Mouse (Mus musculus): ENCODE data around the gene L3mbtl3.
A peak's percentile ranks its signal among the peaks of the same experiment; 100 is the strongest.

Gene L3mbtl3

DNA sequence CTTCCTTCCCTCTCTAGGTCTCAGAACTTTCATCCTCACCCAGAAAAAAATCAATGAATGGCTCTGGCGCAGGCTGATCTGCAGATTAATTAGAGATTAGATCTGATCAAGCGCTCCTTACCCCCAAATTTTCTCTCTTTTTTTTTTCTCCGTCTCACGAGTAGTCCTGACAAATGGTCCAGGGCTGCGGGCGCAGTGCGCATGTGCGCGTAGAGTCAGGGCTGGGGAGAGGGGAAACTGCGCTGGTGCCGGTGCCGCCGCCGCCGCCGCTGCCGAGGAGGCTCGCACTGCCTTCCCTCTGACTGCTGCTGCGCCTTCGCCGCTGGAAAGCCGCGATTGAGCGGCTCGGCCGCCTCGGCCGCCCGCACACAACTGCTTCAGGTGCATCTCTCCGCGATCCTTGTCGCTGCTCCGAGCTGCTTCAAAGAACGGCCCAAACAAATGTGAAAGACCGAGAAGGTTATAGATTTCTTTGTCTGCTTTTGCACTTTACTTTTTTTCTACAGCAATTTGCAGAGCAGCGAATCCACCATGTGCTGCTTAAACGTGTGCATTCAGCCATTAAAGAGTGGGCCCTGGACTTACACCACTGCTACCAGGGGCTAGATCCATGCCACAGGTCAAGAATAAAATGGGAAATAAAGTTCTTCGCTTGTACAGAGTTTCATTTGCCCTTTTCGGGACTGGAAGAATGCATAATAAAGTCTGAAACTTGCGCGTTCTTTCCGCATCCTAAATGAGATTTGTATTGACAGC, at the start of gene L3mbtl3:
Gene L3mbtl3, minus strand, starts transcription at position 182 of the 756 bp plus-strand sequence.
- peak; percentile 57 for DNase-seq (ENCODE audit: low spot score)

DNA sequence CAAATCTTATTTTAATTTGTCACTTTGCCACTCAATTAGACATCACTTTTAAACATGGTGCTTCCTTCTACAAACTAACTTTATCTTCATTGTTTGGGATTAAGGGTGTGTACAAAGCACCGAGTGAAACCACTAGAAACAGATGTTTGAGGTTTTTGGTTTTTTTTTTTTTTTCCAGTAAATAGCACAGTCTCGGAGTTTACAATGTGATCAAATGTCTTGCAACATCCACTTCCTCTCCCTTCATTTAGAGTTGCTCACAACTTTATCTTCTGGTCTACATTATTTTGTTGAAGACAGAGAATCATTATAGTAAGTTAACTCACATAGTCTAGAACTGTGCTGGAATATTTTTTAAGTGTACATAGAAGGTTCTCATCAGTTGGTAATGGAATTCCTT, 45.4 kb upstream of the L3mbtl3 start:
- no peak for DNase-seq (ENCODE audit: low spot score)

DNA sequence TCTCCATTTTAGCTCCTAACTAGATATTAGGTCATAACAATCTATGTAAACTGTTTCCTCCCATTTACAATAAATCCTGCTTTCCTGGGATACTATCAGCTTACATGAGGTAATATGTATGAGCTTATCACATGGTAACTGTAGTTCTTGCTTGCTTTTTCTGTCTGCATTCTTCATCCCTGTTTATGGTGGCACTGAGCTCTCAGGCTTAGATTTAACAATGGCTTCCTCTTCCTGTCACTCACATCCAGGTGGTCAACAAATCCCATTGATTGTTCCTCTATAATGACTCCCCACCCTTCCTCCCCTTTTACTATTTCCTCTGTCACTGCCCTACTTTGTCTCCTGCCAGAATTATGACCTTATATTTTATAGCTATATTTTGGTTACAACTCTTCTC, 12.9 kb upstream of the L3mbtl3 start:
- no peak for DNase-seq (ENCODE audit: low spot score)

DNA sequence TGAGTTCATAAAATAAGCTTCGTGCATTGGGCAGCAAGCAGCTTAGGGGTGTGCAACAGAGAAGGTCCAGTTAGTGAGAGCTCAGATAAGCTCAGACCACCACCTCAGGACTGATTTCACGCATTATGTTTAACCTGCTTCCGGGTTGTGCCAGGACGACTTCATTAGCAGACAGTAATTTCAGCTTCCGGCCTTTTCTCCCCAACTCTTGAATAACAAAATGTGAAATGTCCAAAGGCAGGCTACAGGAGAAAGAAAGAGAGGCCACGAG, 1.5 kb upstream of the L3mbtl3 start:
- DNase-seq (ENCODE audit: low spot score) = no peak

DNA sequence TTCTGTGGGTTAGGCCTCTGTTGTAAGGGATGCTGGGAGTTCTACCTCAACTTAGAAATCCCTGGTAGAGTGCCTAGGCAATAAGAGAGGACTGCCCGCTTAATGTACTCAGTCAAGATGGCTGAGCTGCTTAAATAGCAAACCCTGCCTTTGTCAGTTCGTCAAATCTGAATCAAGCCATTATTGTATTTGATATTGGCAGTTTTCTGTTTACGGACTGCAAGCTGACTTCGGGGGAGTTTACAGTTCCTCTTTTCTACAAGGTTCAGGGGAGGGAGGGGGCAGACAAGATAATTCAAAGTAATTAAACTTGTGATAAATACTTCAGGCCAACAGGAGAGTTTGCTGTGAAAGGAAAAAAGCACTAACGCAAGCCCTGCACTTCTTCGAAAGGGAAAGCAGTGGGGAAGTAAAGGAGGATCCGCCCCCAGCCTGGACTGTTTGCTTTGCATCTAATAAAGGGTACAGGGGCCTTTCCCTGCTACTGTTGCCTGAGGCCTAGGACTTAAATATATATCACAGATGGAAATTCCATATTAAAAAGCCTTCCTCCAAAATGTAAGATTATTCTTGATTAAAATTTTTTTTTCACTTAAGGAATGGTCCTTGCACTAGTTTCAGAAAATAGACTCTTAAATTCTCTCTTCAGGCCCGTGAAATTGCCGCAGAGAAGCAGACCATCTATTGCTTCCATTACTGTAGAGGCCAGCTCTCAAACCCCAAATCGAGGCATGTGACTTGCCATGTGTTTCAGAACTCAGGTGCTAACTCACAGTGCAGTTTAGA, 968 bp upstream of the L3mbtl3 start:
- no peak for DNase-seq (ENCODE audit: low spot score)

DNA sequence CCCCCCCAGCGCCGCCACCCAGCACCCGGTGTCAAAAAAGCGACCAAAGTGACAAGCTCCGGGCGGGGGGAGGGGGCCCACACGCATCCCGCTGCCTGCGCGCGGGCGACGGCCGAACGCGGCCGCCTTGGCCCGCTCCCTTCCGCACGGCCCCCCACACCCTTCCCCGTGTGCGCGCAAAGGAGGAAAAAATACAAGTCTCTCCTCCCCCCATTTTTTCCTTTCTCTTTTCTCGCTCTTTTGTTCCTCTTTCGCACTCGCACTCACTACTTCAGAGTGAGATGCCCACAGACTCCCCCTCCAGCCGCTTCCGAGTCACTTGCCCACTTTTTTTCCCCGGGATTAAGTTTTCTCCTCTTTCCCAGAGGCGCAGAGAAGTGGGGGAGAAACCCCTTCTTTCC, 420 bp downstream of the L3mbtl3 start:
- DNase-seq (ENCODE audit: low spot score) = no peak

DNA sequence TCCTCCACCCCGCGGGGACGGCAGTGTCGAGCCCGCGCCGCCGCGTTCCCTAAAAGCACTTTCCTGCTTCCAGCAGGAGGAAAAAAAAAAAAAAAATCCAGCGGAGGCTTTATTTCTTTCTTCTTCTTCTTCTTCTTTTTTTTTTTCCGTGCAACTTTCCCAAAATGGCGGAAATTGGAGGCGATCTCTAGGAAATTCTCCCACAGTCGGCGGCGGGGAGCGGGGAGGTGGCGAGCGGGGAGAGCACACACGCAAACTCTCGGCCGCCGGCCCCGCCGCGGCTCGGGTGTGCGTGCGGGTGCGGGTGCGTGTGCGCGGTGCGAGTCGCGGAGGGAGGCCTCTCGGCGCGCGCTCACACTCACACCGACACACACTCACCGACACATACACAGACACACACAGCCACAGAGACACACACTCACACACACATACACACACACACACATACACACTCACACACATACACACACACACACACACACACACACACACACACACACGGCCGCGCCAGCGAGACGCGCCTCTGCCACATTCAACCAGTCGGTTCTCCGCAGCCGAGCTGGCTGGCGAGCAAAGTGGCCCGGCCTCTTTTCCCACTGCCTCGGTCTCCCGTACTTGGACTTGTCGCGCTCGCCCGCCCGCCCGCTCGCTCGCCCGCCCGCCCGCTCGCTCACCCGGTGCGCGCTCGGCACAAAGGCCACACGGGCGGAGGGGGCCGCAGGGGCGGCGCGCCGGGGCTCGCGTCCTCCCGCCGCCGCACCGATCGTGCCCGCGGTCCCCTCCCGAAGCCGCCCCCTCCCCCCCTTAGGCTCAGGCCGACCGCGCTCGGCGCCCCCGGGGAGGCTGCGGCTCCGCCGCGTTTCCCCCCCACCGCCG, 1.1 kb downstream of the L3mbtl3 start:
- DNase-seq (ENCODE audit: low spot score) = peak; percentile 19

DNA sequence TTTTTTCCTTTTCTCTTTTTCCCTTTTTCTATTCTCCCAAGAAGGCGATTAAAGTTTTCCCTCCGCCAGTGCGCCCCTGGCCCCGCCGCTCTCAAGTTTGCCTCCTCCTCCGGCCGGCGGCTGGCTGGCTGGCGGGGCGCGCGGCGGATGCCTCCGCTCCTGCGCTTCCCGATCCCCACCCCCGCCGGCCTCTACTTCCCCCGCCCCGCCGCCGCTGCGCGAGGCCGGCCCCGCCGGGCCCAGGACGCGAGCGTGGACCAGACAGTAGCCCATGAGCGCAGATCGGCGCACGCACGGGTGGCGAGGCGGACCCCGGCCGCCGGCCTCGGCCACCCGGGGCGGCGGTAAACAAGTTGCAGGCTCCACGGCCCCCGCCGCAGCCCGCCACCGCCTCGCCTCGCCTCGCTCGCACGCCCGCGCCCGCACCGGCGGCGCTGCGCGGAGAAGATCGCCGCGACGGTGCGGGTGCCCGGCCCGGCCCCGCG, 1.8 kb downstream of the L3mbtl3 start:
- peak; percentile 24 for DNase-seq (ENCODE audit: low spot score)

DNA sequence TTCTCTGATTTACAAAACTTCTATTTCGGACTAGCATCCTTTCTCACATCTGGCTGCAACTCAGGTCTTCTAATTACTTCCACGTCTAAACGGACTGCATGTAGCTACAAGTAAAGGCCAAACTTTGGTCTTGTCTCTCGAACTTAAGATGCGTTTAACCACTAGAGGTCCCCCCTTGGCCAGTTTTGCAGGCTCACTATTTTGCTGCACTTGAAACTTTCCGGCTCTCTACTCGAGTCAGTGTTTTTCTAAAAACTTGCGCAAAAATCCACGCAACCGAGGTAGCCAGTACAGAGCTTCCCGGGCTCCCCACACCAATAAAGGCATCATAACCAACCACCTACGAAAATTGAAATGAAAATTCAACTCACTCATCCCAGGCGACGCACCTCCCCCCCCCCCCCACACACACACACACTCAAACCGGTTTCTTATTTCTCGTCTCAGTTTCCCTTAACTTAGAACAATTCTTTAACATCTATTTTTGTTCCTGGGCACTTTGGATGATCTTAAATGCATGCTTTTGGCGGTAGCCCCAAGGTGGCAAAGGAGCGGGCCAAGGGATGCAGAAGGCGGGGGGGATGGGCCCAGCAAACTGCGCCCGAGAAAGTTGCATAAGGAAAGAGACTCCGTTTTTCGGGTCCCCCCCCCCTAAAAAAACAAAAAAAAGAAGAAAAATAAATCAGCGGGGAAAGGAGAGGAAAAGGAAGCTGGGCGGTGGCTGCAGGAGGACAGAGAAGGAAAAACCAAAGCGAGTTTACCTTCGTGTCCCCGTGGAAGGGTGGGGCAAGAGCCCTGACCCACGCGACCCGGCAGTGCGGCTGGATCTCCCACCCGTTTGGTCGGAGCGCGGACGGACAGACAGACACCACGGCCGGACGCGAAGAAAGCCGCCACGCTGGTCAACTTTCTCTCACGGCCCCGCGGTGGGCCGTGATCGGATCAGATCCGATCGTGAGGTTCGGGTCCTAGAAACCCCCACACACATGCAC, 2.5 kb downstream of the L3mbtl3 start:
- peak; percentile 66 for DNase-seq (ENCODE audit: low spot score)

DNA sequence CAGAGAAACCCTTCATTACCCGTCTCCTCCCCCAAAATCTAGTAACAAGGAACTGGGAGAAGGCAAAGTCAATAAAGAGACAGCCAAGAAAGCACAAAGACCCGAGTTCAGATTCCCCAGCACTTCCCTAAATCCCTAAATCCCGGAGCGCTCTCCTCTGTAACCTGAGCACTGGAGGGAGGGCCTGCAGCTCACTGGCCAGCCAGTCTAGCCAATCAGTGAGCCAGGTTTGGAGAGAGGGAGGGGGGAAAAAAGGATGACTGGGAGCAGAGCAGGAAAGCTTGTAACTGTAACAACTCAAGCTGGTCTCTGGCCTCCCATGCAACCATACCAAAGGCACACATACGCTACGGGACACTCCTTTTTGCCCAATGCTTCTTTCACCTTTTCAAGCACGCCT, 4.4 kb downstream of the L3mbtl3 start:
- DNase-seq (ENCODE audit: low spot score) = no peak

DNA sequence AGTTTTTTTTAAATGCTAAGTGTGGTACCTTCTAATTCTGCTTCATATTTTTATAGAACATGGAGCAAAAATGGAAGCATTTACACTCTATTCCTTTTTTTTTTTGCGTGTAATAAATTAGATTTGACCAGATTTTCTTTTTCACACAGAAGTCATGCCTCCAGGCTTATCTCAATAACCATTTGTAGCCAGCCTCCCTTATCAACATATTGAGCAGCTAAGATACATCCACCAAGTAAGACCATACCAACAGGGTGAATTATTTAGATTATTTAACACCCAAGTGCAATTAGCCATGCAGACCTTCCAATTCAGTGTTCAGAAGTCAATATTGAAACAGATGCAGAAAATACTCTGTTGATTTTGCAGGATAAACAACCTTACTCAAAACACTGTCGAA, 10.8 kb downstream of the L3mbtl3 start:
- no peak for DNase-seq (ENCODE audit: low spot score)

DNA sequence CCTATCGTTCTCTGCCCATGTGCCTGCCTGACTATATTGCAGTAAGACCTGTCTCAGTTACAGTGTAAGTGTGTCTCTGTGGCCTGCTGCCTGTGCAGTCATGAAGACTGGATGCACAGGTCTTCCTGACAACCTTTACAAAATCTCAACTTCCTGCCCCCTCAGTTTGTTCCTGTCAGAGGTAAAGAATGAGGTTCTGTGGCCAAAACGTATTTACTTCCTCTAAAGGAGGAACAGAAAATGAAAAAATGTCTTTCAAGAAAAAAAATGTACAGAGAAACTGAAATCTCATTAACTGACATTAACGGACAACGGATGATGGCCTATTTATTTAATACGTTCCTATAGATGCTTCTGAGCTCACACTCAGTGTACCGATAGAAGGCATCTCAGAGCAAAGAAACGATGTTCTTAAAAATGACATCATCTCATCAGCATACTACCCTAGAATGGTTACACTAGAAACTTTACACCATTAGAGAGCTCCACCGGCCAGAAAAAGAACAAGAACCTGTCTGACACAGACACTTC, 11.4 kb downstream of the L3mbtl3 start:
- no peak for DNase-seq (ENCODE audit: low spot score)

DNA sequence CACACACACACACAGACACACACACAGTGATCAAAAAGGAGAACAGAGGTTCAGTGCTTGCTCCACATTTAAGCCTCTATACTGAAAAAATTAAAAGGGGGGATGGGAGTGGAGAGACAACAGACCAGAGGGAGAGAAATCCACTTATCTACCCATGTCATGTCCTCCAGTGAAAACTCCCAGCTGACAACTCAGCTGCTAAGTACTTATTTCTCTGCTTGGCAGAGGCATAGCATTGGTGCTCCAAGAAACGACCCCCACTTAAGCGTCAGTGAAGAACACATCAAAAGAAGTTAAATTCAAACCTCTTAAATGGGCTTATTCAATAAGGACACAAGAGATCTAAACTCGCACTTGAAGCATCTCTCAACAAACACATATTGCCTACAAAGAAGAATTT, 12.2 kb downstream of the L3mbtl3 start:
- no peak for DNase-seq (ENCODE audit: low spot score)

DNA sequence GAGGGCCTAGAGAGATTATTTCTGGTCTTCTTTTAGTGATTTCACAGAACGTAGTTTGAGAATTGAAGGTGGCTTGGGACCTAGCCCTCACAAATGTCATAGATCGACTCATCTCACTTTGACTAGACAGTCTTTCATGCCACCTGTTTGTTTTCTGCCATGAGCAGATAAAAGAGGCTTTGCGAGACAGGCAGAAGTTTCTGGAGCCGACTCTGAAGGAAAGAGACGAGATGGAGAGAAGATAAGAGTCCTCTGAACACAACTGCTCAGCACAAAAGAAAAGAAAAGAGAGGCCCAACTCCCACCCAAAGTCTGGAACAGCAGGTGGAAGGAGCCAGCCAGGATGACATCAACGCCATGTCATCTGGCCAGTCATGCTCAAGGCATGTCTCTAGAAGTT, 17.0 kb downstream of the L3mbtl3 start:
- no peak for DNase-seq (ENCODE audit: low spot score)

DNA sequence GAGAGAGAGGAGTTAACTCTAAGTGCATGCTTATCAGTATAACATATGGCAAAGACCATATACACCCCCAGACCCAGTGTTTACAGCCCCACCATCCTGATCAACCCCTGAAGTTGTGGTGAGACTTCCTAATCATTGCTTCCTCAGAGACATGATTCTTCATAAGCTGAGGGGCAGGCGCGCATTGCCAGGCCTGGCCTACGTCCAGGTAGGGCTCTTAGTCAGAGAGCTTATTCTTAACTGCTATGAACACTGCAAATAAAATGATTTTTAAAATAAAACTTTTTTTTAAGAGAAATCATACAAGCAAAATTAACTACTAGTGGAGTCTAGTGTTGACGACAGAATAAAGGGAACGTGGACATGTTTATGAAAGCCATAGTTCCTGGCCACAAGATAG, 17.5 kb downstream of the L3mbtl3 start:
- no peak for DNase-seq (ENCODE audit: low spot score)

DNA sequence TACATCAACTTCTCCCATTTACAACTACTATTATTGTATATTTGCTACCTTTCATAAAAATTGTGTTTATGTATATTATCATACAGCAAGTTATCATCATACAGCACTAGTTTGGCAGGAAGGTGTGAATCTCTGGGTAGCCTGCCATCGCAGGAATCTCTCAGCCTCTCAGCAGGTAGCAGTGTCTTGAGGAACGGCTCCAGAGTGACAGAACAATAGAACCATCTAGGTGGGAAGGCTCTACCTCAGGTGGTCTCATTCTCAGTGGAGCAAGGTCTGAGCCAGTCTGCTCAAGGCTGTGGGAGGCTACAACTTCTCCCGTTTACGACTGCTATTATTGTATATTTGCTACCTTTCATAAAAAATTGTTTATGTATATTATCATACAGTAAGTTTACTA, 22.0 kb downstream of the L3mbtl3 start:
- DNase-seq (ENCODE audit: low spot score) = no peak

DNA sequence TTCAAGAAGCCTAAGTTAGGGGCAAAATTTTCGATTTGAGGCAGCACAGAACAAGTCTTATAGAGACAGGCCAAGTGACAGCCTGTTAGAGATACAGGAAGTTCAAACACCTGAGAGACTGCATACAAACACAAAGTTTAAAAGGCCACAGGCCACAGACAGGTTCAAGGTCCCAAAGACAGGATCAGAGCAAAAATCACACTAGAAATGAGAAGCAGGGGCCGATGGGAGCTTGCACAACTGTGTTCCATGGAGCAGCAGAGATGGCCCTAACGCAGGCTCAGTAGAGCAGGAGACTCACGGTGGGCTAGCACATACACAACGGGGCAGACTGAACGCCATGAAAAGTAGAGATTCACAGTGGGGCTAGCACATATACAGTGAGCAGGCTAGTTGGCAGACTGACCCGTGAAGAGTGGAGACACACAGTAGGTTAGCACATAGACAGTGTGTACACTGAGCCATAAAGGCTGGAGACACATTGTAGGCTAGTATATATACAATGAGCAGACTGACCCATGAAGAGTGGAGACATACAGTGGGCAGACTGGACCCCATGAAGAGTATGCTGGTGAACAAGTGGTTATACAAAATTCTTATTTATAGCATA, 24.5 kb downstream of the L3mbtl3 start:
- no peak for DNase-seq (ENCODE audit: low spot score)

DNA sequence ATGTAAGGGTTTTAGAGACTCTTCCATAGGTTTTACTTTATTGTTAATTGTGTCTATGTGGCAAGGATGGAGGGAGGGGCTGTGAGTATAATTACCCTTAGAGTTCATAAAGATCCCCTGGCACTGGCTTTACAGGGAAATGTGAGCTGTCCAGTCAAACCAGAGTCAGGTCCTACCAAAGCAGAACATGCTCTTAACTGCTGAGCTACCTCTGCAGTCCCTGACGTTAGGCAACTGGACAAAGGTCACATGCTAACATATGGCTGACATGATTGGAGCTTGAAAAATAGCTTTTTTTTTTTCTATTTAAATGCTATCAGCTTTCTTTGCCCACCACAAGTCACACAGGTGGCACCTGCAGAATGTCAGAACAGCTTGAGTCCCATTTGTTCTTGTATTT, 25.6 kb downstream of the L3mbtl3 start:
- DNase-seq (ENCODE audit: low spot score) = no peak

DNA sequence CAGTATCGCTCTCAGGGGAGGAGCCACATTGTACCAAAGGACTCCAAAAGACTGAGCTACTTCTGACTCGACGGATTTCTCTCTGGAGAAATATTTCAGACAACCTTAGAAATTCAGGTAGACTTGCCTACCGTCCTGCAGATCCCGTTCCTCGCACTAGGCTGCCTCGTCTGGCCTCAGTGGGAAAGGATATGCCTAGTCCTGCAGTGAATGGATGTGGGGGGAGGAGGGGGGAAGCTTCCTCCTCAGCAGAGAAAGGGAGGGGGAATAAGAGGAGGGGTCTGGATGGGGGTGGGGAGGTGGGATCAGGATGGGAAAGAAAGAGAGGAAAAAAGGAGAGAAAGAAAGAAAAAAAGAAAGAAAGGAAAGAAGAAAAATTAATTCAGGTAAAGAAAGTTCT, 28.2 kb downstream of the L3mbtl3 start:
- DNase-seq (ENCODE audit: low spot score) = no peak

DNA sequence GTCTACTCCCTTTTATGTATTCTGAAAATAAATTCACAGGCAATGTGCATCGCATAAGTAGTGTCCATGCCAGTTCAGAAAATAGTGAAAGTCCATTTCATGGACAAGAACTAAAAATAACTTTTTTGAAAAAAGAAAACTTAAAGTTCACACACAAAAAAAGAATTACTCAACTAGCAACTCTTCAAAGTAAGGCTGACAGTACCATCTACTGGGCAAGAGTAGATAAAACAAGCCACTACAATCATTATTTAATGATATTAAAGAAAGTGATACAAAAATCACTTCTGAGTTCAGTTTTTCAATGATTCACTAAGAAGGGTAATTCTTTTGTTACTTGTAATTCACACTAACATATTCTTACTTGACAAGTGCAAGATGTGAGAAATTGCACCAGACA, 29.9 kb downstream of the L3mbtl3 start:
- no peak for DNase-seq (ENCODE audit: low spot score)

Measured in spleen, adult 12 weeks (tissue).